Mouse (Mus musculus) B cell, adult 2 months (primary cell): ENCODE measurements around the gene Brd3.

Experiments
- DNase-seq, 2 experiments: peaks; one replicate each; pipeline ENCODE4 v3.0.0; 2022

Gene Brd3

DNA sequence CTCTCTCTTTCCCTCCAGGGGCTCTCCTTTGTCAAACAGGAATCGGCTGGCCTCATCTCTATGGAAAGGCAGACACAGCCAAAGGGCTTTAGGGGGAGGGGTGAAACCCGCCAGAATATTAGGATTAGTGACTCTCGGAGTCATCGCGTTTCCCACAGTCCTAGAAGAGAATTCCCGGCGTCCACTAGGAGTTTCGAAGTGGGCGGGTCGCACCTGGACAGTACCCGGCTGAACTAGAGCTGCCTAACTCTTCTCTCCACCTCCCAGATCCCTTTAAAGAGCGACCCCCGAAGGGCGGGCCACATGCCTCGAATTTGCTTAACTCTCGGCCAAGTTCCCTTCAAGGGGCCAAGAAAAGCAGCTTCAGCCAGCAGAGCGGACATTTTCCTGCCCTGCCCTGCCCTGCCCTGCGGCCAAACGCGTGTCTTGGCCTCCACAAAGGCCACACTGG lies 82.3 kb downstream of the Brd3 start:
- no peak for DNase-seq

DNA sequence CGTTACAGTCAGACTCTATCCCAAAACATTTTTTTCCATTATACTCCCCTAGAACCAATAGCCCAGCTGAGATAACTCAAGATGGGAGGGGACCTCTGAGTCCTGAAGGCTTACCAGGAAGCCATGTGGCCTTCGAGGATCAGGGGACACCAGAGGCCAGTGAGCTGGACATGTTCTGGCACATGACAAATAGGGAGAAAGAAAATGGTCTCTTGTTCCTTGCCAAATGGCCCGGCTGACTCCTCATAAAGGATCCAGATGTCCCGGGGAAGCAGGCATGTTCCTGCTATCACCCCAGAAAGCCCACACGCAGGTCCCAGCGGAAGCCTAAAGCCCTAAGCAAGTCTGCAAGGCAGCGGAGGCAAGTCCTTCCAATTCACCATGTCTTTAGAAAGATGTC lies 83.9 kb downstream of the Brd3 start:
- DNase-seq, result no peak

DNA sequence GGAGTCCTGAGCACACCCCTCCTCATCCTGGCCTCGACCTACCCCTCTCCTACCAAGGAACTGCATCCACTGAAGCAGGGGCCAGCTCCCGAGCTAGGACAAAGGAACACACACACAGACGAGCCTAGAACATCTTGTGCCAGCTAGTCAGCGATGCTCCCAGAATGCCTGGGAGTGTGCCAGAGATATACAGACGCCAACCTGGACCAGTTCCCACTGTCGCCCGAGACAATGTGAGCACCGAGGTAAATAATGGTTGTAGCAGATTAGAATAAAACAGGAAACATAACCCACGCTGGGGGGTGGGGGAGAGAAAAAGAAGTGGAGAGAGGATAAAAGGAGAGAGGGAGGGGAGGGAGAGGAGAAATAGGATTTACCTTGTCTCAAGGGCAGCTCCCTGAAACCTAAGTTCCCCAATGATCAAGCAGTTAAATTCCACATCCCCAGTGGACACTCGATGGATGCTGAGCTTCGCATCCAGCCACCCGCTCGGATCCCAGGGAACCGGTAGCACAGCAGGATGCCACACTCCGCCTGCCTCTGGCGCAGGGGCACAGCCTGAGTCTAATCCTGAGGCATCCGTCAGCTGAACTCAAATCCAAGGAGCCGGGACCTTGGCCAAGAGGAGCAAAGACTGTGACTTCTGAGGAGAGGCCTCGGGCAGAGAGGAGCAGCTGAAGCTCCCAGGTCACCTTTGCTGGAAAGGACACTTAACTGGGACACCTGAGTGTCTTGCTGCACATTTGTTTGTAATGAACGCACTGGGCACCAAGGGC lies 86.0 kb downstream of the Brd3 start:
- no peak for DNase-seq

DNA sequence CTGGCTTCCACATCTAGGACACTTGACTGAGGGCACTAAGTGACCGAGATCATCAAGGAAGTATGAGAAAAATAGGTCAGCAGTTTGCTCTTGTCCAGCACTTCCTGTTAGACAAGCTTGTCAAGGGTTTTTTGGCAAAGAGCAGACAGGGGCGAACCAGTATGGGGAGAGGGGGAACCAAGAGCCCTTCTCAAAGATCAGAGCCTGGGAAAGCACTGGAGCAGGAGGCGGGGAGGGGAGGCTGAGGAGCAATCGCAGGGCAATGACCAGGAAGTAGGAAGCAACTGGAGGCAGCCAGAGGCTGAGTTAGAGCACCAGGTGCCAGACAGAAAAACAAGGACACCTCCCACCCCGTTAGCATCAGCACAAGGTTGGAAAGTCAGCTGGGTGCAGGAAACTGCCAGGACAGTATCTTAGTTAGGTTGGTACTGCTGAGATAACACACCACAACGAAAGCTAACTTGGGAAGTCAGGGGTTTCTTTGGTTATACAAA lies 88.8 kb downstream of the Brd3 start:
- no peak for DNase-seq

DNA sequence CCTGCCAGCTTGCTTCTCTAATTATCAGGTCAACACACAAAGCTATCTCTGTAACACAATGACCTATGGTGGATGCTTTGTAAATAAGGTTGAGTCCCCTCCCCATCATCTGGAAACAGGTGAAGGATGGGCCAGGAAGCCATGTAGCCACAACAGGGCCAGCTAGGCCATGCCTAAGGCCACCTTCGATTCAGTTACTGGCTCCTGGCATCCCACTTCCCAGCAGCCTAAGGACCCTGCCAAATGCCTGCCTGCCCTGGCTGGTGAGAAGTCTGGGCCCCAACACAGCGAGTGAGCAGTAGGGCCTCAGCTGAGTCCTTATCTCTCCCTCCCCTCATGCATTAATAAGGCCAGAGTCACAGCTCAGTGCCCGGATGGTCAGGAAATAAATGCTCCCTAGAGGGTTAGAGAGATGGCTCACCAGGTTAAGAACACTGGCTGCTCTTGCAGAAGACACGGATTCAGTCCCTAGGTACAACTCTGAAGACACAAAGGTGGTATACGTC lies 89.8 kb downstream of the Brd3 start:
- no peak for DNase-seq

DNA sequence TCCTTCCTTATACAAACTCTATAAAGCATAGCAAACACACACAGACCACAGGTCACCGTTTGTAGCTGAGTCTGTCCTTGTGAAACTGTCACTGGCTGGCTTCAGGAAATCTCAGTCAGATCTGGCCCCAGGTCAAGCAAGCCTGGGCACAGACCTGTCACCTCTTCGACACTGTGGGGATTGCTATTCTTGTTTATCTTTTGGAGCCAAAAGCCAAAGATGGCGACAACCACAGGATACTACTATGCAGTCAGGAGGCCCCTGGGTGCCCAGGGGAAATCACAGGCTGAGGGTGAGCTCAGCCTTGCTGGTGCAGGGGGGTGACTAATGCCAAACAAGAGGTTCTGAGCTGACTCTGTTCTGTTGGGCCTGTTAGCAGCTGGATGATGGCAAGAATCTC lies 91.0 kb downstream of the Brd3 start:
- peak; percentile 52 to 60 for DNase-seq

DNA sequence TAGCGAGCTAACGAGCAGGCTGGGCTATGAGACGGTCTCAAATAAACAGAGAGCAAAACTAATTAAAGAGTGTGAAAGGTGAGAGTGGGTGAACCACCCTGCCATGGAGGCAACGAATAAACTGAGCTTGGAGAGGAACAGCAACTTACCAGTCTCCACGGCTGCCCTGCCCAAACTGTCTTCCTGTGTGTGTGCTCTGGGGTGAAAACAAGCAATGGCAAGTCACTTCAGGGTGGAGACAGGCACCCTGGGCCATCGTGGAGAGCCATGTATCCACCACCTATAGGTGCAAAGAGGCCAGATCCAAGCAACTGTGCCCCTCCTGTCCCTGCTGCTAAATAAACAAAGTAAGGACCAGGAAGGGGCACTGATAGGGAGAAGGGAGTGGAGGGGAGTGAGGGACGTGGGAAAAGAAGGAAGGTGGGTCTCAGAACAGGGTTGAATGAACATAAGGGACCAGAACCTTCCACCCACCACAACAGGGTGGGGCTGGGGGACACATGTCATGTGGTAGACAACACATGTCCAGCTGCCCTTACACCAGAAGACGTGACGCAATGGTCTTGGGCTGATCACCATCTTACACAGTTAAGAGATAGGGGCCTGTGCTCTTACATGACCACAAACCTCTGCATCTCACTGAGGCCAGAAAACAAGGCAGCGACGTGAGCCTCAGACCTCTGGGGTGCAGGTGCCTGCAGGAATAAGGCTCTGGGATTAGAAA lies 92.2 kb downstream of the Brd3 start:
- peak; percentile 63 to 64 for DNase-seq

DNA sequence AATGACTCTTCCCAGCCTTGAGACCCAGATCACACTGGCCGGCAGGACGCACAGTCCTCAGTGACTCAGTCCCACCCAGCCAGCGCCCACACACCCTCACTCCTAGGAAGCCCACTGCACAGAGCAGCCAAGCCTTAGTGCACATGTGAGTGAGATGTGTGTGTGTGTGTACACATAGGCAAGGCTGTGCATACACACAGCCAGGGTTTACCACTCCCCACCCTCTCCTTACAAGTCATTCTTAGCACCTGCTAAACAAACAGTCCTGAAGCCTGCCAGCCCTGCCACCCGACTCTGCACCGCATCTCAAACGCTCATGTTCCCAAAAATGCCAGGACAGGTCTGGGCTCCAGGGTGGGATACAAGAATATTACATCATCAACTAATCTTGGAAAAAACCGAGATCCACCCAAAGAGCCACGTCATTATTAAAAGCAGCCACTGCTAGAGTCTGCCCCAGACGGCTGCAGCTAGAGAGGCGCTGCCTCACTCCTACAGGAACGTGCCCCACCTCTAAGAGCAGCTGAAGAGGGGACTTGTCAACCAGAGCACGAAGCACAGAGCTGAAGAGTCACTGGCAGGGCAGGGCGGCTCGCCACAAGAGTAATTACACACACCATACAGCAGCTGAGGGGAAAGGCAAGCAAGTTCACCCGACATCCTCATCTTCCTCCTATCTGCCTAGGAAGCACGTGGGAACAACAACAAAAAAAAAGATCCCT lies 93.4 kb downstream of the Brd3 start:
- peak; percentile 27 to 35 for DNase-seq

DNA sequence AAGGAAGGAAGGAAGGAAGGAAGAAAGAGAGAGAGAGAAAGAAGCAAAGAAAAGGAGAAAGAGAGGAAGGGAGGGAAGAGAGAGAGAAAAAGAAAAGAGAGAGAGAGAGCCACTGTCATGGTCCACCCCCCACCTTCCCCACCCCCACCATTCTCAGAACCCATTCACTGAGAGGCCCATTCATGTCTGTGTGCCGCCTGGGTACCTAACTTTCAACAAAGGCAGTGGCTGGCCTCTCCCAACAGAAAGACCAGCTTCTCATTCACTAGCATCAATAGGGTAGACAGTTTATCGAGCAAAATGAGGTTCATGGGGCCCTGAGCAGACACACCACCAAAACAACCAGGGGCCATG lies 93.9 kb downstream of the Brd3 start:
- DNase-seq, result no peak

DNA sequence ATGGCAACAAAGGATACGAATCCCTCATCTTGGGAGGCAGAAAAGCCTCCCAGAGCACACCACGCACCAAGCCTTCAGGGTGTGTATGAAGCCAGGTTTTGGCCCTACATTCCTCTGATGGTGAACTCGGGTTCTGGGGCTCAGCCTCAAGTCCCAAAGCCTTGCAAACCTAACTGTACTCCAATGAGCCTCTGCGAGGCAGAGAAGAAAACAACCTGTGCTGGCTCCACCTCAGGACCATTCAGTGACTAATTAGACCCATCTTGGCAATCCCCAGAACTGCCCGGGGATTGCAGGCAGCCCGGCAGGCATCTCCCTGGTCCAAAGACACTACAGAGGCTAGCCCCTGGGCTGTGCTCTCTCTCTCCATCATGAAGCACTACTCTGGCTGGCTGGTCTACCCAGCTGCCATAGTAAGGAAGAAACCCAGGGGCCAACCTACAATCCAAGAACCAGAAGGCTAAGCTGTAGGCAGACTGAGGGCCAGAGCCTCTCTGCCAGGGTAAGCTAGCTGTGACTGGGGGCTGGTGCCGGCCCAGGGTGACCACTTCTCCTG lies 95.1 kb downstream of the Brd3 start:
- DNase-seq, result peak; percentile 27 to 31

DNA sequence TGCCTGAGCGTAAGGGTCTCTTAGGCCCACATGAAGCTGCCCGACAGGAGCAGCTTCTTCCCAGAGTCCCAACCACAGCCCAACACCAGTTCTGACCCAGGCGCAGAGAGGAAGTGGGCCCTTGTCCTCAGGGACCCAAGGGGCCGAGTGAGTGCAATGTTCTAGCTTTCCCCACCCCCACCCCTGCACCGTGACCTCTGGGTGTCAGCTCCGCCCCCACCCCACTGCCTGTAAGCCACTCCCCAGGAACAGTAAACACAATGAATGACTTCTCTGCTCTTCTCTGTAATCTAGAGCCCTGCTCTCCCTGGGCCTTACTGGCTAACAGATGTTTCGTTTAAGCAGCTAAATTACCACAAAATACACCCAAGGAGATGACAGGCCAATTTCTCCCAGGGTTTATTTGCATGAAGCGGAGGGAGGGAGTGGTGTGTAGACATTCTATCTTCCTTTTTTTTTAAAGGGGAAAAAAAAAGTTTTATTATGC lies 95.7 kb downstream of the Brd3 start:
- DNase-seq, result peak; percentile 63 to 65

DNA sequence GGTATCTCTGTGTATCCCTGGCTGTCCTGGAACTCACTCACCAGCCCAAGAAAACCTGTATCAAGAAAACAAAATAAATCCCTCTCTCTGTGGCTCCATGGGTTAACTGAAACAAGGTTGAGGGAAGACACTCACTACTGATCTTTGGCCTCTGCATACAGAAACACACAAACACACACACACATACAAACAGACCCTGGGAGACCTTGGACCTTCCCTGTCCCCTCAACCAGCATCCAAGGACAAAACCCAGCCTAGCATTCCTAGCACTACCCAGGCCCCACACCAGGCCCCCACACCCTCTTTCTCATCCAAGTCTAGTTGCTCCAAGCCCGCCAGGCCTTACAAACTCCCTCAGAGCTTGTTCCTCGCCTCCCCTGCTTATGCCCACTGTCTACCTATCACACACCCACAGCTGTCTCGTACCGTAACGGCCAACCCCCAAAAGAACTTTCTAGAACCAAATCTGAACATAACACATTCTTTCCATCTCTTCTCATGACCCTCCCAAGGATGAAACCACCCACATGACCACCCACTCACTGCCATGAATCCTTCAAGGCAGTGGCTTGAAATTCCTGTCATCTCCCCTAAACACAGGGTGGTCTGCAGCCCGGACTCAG lies 96.8 kb downstream of the Brd3 start:
- DNase-seq, result no peak

DNA sequence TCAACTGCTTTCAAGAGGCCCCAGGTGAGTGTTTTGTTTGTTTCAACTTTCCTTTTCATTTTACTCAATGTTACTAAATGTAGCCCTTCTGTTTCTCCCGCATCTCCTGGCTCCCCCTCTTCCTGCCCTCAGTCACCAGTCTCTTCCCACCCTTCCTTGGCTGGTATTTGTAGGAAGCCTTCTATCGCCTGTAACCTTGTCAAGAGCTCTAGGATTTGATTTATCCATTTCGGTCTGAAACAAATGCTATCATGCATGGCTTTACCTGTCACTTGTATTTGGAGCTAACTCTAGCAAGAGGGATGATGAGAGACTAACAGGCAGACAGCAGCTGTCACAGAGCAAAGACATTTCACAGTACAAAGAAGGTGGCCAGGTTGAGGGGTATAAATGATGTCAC lies 99.3 kb downstream of the Brd3 start:
- no peak for DNase-seq

DNA sequence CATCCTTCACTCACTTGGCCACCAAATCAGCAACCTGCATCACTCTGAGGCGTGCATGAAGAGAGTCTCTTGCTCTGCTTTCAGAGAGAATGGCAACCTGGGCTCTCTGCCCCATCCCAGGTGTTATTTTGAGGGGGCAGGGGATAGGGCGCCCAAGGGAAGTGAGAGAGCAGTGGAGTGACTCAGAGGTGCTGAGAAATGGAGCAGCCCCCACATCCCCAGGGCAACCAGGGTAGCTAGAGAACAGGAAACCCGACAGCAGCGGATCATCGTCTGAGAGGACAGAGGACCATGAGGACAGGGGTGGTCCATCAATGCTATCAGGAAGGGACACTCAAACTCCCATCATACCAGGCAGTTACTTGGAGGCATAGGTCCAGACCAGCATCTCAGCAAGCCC lies 100.5 kb downstream of the Brd3 start:
- peak; percentile 65 to 76 for DNase-seq

DNA sequence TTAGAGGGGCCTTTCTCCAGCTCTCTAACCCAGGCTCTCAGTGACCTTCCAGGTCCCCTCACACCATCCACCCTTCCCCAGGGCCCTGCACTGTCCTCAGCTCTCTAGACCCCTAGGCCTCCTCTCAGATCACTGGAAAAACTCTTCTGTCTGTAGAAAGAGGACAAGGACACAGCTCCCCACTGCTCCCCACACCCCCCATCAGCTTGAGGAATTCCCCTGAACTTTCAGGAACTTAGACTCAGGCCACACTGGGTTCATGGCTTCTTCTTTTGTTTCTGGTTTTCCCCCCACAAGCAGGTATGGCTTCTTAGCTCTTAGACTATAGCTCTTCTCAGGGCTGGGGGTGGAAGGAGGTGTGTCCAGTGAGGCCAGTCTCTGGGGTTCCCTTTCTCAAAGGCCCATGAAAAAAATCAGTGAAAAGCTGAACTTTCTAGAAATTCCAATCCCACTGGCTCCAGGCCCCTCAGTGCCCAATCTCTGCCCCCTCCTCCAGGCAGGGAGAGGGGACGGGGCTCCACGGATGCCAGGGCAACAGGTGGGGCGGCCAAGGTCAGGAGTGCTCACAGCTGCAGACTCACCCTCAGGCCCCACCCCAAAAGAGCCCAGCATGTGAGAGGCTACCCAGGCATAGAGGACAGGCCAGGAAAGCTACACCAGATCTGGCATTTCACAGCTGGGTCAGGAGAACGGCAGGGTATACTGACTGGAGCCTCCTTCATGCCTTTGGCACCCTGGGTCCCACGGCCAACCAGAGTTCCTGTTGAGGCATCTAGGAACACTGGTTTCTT lies 102.2 kb downstream of the Brd3 start:
- peak; percentile 68 to 73 for DNase-seq

DNA sequence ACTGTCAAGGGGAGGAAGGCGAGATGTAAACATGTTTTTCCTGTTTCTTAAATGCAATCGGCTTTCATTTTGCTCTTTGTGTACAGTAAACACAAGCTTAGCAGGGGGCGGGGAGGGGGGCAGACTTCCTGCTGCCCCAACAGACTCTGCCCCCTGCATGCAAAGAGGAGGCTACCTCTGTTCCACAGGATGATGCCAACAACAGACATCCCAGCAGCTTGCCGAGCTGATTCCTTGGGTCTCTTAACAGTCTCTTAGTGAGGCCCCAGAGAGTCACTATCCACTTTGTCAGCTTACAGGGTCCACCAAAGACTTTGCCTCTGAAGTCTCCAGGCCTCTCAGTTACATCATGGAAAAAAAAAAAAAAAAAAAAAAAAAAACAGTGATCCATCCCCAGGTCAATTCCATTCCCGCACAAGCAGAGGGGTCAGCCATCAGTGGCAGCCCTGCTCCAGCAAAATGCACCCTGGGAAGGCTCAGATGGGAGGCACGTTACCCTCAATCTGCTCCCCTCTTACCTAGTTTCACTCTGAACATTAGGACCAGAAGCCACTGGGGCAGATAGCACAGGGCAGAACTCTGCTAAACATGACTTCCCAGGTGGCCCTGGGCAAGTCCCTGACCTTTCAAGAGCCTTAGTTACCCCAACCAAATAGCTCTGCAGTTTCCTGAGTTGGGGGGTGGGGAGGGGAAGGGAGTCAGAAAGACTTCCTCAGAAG lies 102.9 kb downstream of the Brd3 start:
- no peak for DNase-seq

DNA sequence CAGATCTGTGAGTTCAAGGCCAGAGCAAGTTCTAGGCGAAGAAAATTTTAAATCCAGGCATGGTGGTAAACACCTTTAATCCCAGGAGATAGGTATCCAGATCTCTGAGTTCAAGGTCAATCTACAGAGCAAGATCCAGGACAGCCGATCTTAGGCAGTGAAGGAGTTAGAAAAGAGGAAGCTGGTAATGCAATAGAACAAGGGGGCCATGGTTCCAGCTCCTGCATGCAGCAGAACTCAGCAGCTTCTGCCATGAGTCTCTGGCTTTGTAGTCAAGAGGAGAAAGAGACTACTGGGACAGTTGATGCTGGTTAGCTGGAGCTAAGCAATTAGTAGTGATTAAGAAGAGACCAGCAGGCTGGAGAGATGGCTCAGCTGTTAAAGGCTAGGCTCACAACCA lies 105.9 kb downstream of the Brd3 start:
- peak; percentile 20 to 26 for DNase-seq

DNA sequence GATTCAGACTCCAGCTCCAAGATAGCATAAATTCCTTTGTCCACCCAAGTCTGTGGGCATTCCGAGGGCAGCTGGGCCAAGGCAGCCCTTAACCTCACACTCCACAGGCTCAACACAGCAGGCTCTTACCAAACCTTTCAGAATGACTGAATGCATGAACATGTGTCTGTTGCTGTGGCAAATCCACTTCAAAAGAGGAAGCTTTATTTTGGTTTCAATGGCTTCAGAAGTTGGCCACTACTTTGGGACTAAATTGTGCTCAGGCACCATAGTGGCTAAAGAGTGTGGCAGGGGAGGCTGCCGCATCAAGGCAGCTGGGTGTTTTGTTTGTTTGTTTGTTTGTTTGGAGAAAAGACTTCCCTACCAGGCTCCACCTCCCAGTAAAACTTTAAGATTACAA lies 107.4 kb downstream of the Brd3 start:
- DNase-seq, result no peak

DNA sequence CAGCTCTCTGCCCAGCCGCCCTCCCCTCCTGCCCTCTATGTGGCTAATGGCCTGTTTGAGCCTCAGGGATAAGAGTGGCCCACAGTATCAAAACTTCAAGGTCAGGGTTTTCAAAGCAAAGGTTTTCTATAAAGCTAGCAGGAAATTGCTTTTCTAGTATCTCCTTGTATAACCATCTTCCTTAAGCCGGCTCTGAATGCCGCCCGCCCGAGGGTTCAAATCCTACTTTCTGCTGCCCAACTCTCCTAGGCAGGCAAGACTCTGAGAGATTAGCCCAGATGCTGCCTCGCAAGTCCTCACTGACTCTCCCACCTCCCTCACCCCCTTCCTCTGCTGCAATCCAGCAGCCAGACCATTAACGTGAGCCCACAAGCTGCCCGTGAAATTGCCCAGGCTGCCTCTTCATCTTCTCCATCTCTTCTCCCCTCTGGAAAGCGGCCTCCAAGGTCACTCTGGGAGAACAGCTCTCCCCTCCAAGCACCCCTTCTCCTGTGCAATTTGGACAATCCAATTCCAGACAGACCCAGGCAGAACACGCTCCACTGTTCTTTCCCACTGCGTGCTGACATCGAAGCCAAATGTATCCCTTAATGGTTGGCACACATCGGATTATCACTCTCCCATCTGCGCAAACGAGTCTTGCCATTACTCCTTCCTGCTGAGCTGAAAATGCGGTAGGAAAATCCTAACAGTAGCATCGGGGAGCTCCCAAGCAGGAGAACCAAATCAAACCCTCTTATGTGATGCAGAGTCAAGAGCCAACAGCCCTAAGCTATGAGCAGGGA lies 110.6 kb downstream of the Brd3 start:
- no peak for DNase-seq
